Mouse (Mus musculus): Measurements from ENCODE around the gene Raph1. TPM values are rescaled to one million over a fixed set of nuclear protein-coding genes. Genes with fewer than 3 reads are reported as not detected.
"Not testable (repeated sequence)": the region's sequence is repeated elsewhere in the genome, so short reads cannot be mapped to it uniquely, and the experiment has no call there.

Raph1 gene
- polyA plus RNA-seq, 1 experiment = 12.3 TPM

- Histone ChIP-seq H3K4me1 (ENCODE audit: control insufficient read depth, insufficient read depth, insufficient read length, low read length) (no peaks in the 10 kb centered on the region), H3K4me3 (ENCODE audit: insufficient read depth, low read depth, low read length) (no peak overlapping the region), H3K27ac (replicated peaks; ENCODE audit: low read depth, low read length) (no peak overlapping the region)
These were observed 63.4 kb downstream of the Raph1 start for GRCm38 (mm10) chr1:60503456-60503855.

GRCm38 (mm10) chr1:60493421-60493820 lies 73.5 kb downstream of the Raph1 start:
- Histone ChIP-seq H3K4me1 (ENCODE audit: control insufficient read depth, insufficient read depth, insufficient read length, low read length) (no peaks in the 10 kb centered on the region), H3K27ac (replicated peaks; ENCODE audit: low read depth, low read length) (no peak overlapping the region), H3K4me3 (ENCODE audit: insufficient read depth, low read depth, low read length) (no peak overlapping the region)

- Histone ChIP-seq H3K27ac (replicated peaks; ENCODE audit: low read depth, low read length) (no peak overlapping the region), H3K4me1 (ENCODE audit: control insufficient read depth, insufficient read depth, insufficient read length, low read length) (no peaks in the 10 kb centered on the region), H3K4me3 (ENCODE audit: insufficient read depth, low read depth, low read length) (no peak overlapping the region)
These were observed 74.5 kb downstream of the Raph1 start for GRCm38 (mm10) chr1:60492404-60492803.

GRCm38 (mm10) chr1:60490510-60490909 lies 76.4 kb downstream of the Raph1 start:
- Histone ChIP-seq H3K4me1 (ENCODE audit: control insufficient read depth, insufficient read depth, insufficient read length, low read length) (no peaks in the 10 kb centered on the region), H3K27ac (replicated peaks; ENCODE audit: low read depth, low read length) (no peak overlapping the region), H3K4me3 (ENCODE audit: insufficient read depth, low read depth, low read length) (no peak overlapping the region)

- H3K4me1 ChIP-seq (ENCODE audit: control insufficient read depth, insufficient read depth, insufficient read length, low read length) = no peaks in the 10 kb centered on the region
- H3K27ac ChIP-seq (replicated peaks; ENCODE audit: low read depth, low read length) = no peak overlapping the region
- no peak overlapping the region for H3K4me3 ChIP-seq (ENCODE audit: insufficient read depth, low read depth, low read length)
These were observed 77.2 kb downstream of the Raph1 start for GRCm38 (mm10) chr1:60489660-60490059.

- no peak overlapping the region for H3K4me3 ChIP-seq (ENCODE audit: insufficient read depth, low read depth, low read length)
- H3K27ac ChIP-seq (replicated peaks; ENCODE audit: low read depth, low read length) = no peak overlapping the region
- no peaks in the 10 kb centered on the region for H3K4me1 ChIP-seq (ENCODE audit: control insufficient read depth, insufficient read depth, insufficient read length, low read length)
These were observed 78.3 kb downstream of the Raph1 start for GRCm38 (mm10) chr1:60488635-60489034.

- Histone ChIP-seq H3K4me1 (ENCODE audit: control insufficient read depth, insufficient read depth, insufficient read length, low read length) (no peaks in the 10 kb centered on the region), H3K4me3 (ENCODE audit: insufficient read depth, low read depth, low read length) (no peak overlapping the region), H3K27ac (replicated peaks; ENCODE audit: low read depth, low read length) (no peak overlapping the region)
These were observed 81.3 kb downstream of the Raph1 start for GRCm38 (mm10) chr1:60485649-60486048.

- H3K27ac ChIP-seq (replicated peaks; ENCODE audit: low read depth, low read length) = no peak overlapping the region
- no peak overlapping the region for H3K4me3 ChIP-seq (ENCODE audit: insufficient read depth, low read depth, low read length)
- H3K4me1 ChIP-seq (ENCODE audit: control insufficient read depth, insufficient read depth, insufficient read length, low read length) = no peaks in the 10 kb centered on the region
These were observed 84.0 kb downstream of the Raph1 start for GRCm38 (mm10) chr1:60482881-60483280.

- no peak overlapping the region for H3K27ac ChIP-seq (replicated peaks; ENCODE audit: low read depth, low read length)
- H3K4me3 ChIP-seq (ENCODE audit: insufficient read depth, low read depth, low read length) = no peak overlapping the region
- H3K4me1 ChIP-seq (ENCODE audit: control insufficient read depth, insufficient read depth, insufficient read length, low read length) = no peaks in the 10 kb centered on the region
These were observed 85.3 kb downstream of the Raph1 start for GRCm38 (mm10) chr1:60481561-60481960.

GRCm38 (mm10) chr1:60470541-60470940 lies 96.4 kb downstream of the Raph1 start:
- no peak overlapping the region for H3K4me3 ChIP-seq (ENCODE audit: insufficient read depth, low read depth, low read length)
- no peaks in the 10 kb centered on the region for H3K4me1 ChIP-seq (ENCODE audit: control insufficient read depth, insufficient read depth, insufficient read length, low read length)
- H3K27ac ChIP-seq (replicated peaks; ENCODE audit: low read depth, low read length) = no peak overlapping the region

- Histone ChIP-seq H3K4me1 (ENCODE audit: control insufficient read depth, insufficient read depth, insufficient read length, low read length) (no peaks in the 10 kb centered on the region), H3K27ac (replicated peaks; ENCODE audit: low read depth, low read length) (no peak overlapping the region), H3K4me3 (ENCODE audit: insufficient read depth, low read depth, low read length) (no peak overlapping the region)
These were observed 97.4 kb downstream of the Raph1 start for GRCm38 (mm10) chr1:60469491-60469890.

- no peak overlapping the region for H3K27ac ChIP-seq (replicated peaks; ENCODE audit: low read depth, low read length)
- no peaks in the 10 kb centered on the region for H3K4me1 ChIP-seq (ENCODE audit: control insufficient read depth, insufficient read depth, insufficient read length, low read length)
- H3K4me3 ChIP-seq (ENCODE audit: insufficient read depth, low read depth, low read length) = no peak overlapping the region
These were observed 106.3 kb downstream of the Raph1 start for GRCm38 (mm10) chr1:60460623-60461022.

GRCm38 (mm10) chr1:60449896-60450295 lies 117.0 kb downstream of the Raph1 start:
- Histone ChIP-seq H3K27ac (replicated peaks; ENCODE audit: low read depth, low read length) (no peak overlapping the region), H3K4me1 (ENCODE audit: control insufficient read depth, insufficient read depth, insufficient read length, low read length) (no peaks in the 10 kb centered on the region), H3K4me3 (ENCODE audit: insufficient read depth, low read depth, low read length) (no peak overlapping the region)

- H3K4me1 ChIP-seq (ENCODE audit: control insufficient read depth, insufficient read depth, insufficient read length, low read length) = no peaks in the 10 kb centered on the region
- no peak overlapping the region for H3K27ac ChIP-seq (replicated peaks; ENCODE audit: low read depth, low read length)
- no peak overlapping the region for H3K4me3 ChIP-seq (ENCODE audit: insufficient read depth, low read depth, low read length)
These were observed 119.8 kb downstream of the Raph1 start for GRCm38 (mm10) chr1:60447067-60447466.

- not testable (repeated sequence) for H3K4me1 ChIP-seq (ENCODE audit: control insufficient read depth, insufficient read depth, insufficient read length, low read length); H3K27ac ChIP-seq (replicated peaks; ENCODE audit: low read depth, low read length); H3K4me3 ChIP-seq (ENCODE audit: insufficient read depth, low read depth, low read length)
These were observed 125.5 kb downstream of the Raph1 start for GRCm38 (mm10) chr1:60441438-60441837.

- Histone ChIP-seq H3K27ac (replicated peaks; ENCODE audit: low read depth, low read length) (no peak overlapping the region), H3K4me3 (ENCODE audit: insufficient read depth, low read depth, low read length) (no peak overlapping the region), H3K4me1 (ENCODE audit: control insufficient read depth, insufficient read depth, insufficient read length, low read length) (no peaks in the 10 kb centered on the region)
These were observed 134.4 kb downstream of the Raph1 start for GRCm38 (mm10) chr1:60432497-60432896.

All from brown adipose tissue, adult 24 weeks (tissue).